Mouse (Mus musculus) ES-Bruce4 (cell line): ENCODE measurements around the gene Ypel4.
A peak's percentile ranks its signal among the peaks of the same experiment; 100 is the strongest.

Source experiments
- CTCF ChIP-seq: IDR thresholded peaks from one replicate; pipeline ENCODE4 v1.8.1; 2011; ENCODE audit warnings: low read depth, low read length
- EP300 ChIP-seq: IDR thresholded peaks from 2 replicates; pipeline ENCODE4 v1.6.1; 2011; ENCODE audit warnings: low read depth, low read length; ENCODE audit not compliant: insufficient read depth
- POLR2A ChIP-seq: IDR thresholded peaks from one replicate; pipeline ENCODE4 v1.8.1; 2011; ENCODE audit warnings: low read length; ENCODE audit not compliant: insufficient read depth

GRCm38 (mm10) chr2:84744126-84744525 lies 10.3 kb downstream of the Ypel4 start:
- TF ChIP-seq EP300 (peak; percentile 95), POLR2A (no peak), CTCF (no peak)
